Mouse (Mus musculus): ENCODE data around the gene Ppp4r3b. TPM values are rescaled to one million over a fixed set of nuclear protein-coding genes. Genes with fewer than 3 reads are reported as not detected.

Ppp4r3b gene
- polyA plus RNA-seq, 1 experiment from 2014 or later, result 47.7 TPM

GRCm38 (mm10) chr11:29228957-29229356 lies 56.3 kb downstream of the Ppp4r3b start:
- Histone ChIP-seq H3K4me3 (ENCODE audit: low read depth, low read length) (no peak overlapping the region), H3K36me3 (ENCODE audit: control insufficient read depth, insufficient read depth) (peaks cover 36% of the 10 kb centered on the region), H3K27ac (ENCODE audit: low read depth, low read length) (no peak overlapping the region), H3K27me3 (replicated peaks; ENCODE audit: control insufficient read depth, insufficient read depth, low read length) (no peaks in the 10 kb centered on the region), H3K4me1 (replicated peaks; ENCODE audit: control insufficient read depth, insufficient read depth, low read length) (no peaks in the 10 kb centered on the region), H3K9me3 (ENCODE audit: control insufficient read depth) (no peaks in the 10 kb centered on the region), H3K9ac (ENCODE audit: low read depth, low read length) (no peak overlapping the region), H3K4me2 (replicated peaks; ENCODE audit: low read depth) (no peak overlapping the region)
- WGBS, result 85% methylated on average over 2 of the region's 2 CpGs
- ATAC-seq, result no peak
- no peak for TF ChIP-seq CTCF (IDR thresholded peaks at IDR 0.05; ENCODE audit: low read depth)

- no peaks in the 10 kb centered on the region for H3K4me1 ChIP-seq (replicated peaks; ENCODE audit: control insufficient read depth, insufficient read depth, low read length)
- H3K27ac ChIP-seq (ENCODE audit: low read depth, low read length), result no peak overlapping the region
- H3K4me3 ChIP-seq (ENCODE audit: low read depth, low read length), result no peak overlapping the region
- H3K27me3 ChIP-seq (replicated peaks; ENCODE audit: control insufficient read depth, insufficient read depth, low read length), result no peaks in the 10 kb centered on the region
- no peak overlapping the region for H3K9ac ChIP-seq (ENCODE audit: low read depth, low read length)
- H3K9me3 ChIP-seq (ENCODE audit: control insufficient read depth), result no peaks in the 10 kb centered on the region
- peaks cover 22% of the 10 kb centered on the region for H3K36me3 ChIP-seq (ENCODE audit: control insufficient read depth, insufficient read depth)
- TF ChIP-seq CTCF (IDR thresholded peaks at IDR 0.05; ENCODE audit: low read depth), result no peak
- H3K4me2 ChIP-seq (replicated peaks; ENCODE audit: low read depth), result no peak overlapping the region
- ATAC-seq, result no peak
- 77% methylated on average over 1 of the region's 1 CpGs for WGBS
Observed at GRCm38 (mm10) chr11:29233569-29233968, 60.9 kb downstream of the Ppp4r3b start.

DNA sequence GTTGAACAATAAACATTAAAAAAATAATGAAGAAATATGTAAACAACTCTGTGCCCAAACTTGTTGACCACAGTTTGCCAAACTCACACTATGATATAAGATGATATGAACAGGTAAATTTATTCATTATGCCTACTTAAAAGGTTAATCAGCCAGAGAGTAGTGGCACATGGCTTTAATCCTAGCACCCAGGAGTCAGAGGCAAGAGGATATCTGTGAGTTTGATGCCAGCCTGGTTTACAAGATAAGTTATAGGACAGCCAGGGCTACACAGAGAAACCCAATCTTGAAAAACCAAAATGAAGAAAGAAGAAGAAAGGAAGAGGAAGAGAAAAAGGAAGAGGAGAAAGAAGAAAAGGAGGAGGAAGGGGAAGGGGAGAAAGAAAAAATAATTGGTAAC lies 64.7 kb downstream of the Ppp4r3b start:
- no peak overlapping the region for H3K4me3 ChIP-seq (ENCODE audit: low read depth, low read length)
- ATAC-seq, result no peak
- no peak for TF ChIP-seq CTCF (IDR thresholded peaks at IDR 0.05; ENCODE audit: low read depth)
- no peak overlapping the region for H3K27ac ChIP-seq (ENCODE audit: low read depth, low read length)
- H3K4me2 ChIP-seq (replicated peaks; ENCODE audit: low read depth), result no peak overlapping the region
- peaks cover 7% of the 10 kb centered on the region; the same call in 1 of the 2 replicates for H3K36me3 ChIP-seq (ENCODE audit: control insufficient read depth, insufficient read depth)
- H3K4me1 ChIP-seq (replicated peaks; ENCODE audit: control insufficient read depth, insufficient read depth, low read length), result no peaks in the 10 kb centered on the region
- H3K27me3 ChIP-seq (replicated peaks; ENCODE audit: control insufficient read depth, insufficient read depth, low read length), result no peaks in the 10 kb centered on the region
- no peak overlapping the region for H3K9ac ChIP-seq (ENCODE audit: low read depth, low read length)
- no peaks in the 10 kb centered on the region for H3K9me3 ChIP-seq (ENCODE audit: control insufficient read depth)

DNA sequence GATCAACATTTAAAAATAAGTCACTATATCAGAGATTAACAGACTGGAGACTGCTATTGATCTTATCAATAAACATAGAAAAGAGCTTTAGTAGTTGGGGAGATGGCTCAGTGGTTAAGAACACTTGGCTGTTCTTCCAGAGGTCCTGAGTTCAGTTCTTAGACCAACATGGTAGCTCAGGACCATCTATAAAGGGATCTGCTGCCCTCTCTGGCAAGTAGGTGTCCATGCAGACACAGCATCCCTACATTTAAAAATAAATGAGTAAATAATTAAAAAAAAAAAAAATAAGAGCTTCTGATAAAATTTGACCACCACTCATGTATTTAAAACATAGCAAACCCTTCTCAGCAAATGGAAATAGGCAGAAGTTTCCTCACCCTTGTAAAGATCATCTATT lies 65.4 kb downstream of the Ppp4r3b start:
- ATAC-seq, result no peak
- Histone ChIP-seq H3K4me1 (replicated peaks; ENCODE audit: control insufficient read depth, insufficient read depth, low read length) (no peaks in the 10 kb centered on the region), H3K27ac (ENCODE audit: low read depth, low read length) (no peak overlapping the region), H3K36me3 (ENCODE audit: control insufficient read depth, insufficient read depth) (peaks cover 12% of the 10 kb centered on the region; the same call in 1 of the 2 replicates), H3K9ac (ENCODE audit: low read depth, low read length) (no peak overlapping the region), H3K4me2 (replicated peaks; ENCODE audit: low read depth) (no peak overlapping the region), H3K9me3 (ENCODE audit: control insufficient read depth) (no peaks in the 10 kb centered on the region), H3K4me3 (ENCODE audit: low read depth, low read length) (no peak overlapping the region), H3K27me3 (replicated peaks; ENCODE audit: control insufficient read depth, insufficient read depth, low read length) (no peaks in the 10 kb centered on the region)
- TF ChIP-seq CTCF (IDR thresholded peaks at IDR 0.05; ENCODE audit: low read depth), result peak; percentile 15; the same call in 1 of the 2 replicates

- no peak for TF ChIP-seq CTCF (IDR thresholded peaks at IDR 0.05; ENCODE audit: low read depth)
- H3K4me3 ChIP-seq (ENCODE audit: low read depth, low read length), result no peak overlapping the region
- H3K9me3 ChIP-seq (ENCODE audit: control insufficient read depth), result no peaks in the 10 kb centered on the region
- H3K9ac ChIP-seq (ENCODE audit: low read depth, low read length), result no peak overlapping the region
- no peaks in the 10 kb centered on the region for H3K4me1 ChIP-seq (replicated peaks; ENCODE audit: control insufficient read depth, insufficient read depth, low read length)
- no peak for ATAC-seq
- no peak overlapping the region for H3K27ac ChIP-seq (ENCODE audit: low read depth, low read length)
- WGBS, result 87% methylated on average over 3 of the region's 3 CpGs
- peaks cover 7% of the 10 kb centered on the region; the same call in 1 of the 2 replicates for H3K36me3 ChIP-seq (ENCODE audit: control insufficient read depth, insufficient read depth)
- H3K27me3 ChIP-seq (replicated peaks; ENCODE audit: control insufficient read depth, insufficient read depth, low read length), result no peaks in the 10 kb centered on the region
- H3K4me2 ChIP-seq (replicated peaks; ENCODE audit: low read depth), result no peak overlapping the region
Observed at GRCm38 (mm10) chr11:29238551-29238950, 65.9 kb downstream of the Ppp4r3b start.

- Histone ChIP-seq H3K9ac (ENCODE audit: low read depth, low read length) (no peak overlapping the region), H3K4me2 (replicated peaks; ENCODE audit: low read depth) (no peak overlapping the region), H3K36me3 (ENCODE audit: control insufficient read depth, insufficient read depth) (peaks cover 7% of the 10 kb centered on the region; the same call in 1 of the 2 replicates), H3K4me1 (replicated peaks; ENCODE audit: control insufficient read depth, insufficient read depth, low read length) (no peaks in the 10 kb centered on the region), H3K9me3 (ENCODE audit: control insufficient read depth) (no peaks in the 10 kb centered on the region), H3K4me3 (ENCODE audit: low read depth, low read length) (no peak overlapping the region), H3K27me3 (replicated peaks; ENCODE audit: control insufficient read depth, insufficient read depth, low read length) (no peaks in the 10 kb centered on the region), H3K27ac (ENCODE audit: low read depth, low read length) (no peak overlapping the region)
- ATAC-seq, result no peak
- TF ChIP-seq CTCF (IDR thresholded peaks at IDR 0.05; ENCODE audit: low read depth), result no peak
- WGBS, result 98% methylated on average over 1 of the region's 1 CpGs
Observed at GRCm38 (mm10) chr11:29239353-29239752, 66.7 kb downstream of the Ppp4r3b start.

DNA sequence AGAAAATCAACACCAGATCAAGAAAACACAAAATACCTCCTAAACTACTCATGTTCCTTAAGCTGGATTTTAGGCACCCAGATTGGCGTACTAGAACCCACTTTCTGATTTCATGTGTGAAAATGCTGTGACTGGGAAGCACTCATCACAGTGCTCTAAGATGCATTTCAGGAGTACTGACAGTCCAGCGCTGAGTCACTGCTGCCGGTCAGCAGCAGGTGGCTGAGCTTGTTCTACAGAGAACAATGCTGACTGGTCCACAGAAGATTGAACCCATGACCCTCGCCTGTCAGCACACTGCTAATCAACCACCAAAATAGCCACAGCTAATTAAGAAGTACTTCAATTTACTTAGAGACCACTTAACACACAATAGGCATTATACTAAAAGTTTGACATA lies 69.3 kb downstream of the Ppp4r3b start:
- TF ChIP-seq CTCF (IDR thresholded peaks at IDR 0.05; ENCODE audit: low read depth), result no peak
- no peak for ATAC-seq
- Histone ChIP-seq H3K4me1 (replicated peaks; ENCODE audit: control insufficient read depth, insufficient read depth, low read length) (no peaks in the 10 kb centered on the region; the same call in 1 of the 2 replicates), H3K9ac (ENCODE audit: low read depth, low read length) (no peak overlapping the region), H3K4me3 (ENCODE audit: low read depth, low read length) (no peak overlapping the region), H3K9me3 (ENCODE audit: control insufficient read depth) (no peaks in the 10 kb centered on the region), H3K4me2 (replicated peaks; ENCODE audit: low read depth) (no peak overlapping the region), H3K27ac (ENCODE audit: low read depth, low read length) (no peak overlapping the region), H3K36me3 (ENCODE audit: control insufficient read depth, insufficient read depth) (peaks cover 7% of the 10 kb centered on the region; the same call in 1 of the 2 replicates), H3K27me3 (replicated peaks; ENCODE audit: control insufficient read depth, insufficient read depth, low read length) (no peaks in the 10 kb centered on the region)
- 87% methylated on average over 4 of the region's 4 CpGs for WGBS
